Mouse (Mus musculus) adrenal gland, postnatal 14 days (tissue): ENCODE measurements around the gene Sept9. TPM values are rescaled to one million over a fixed set of nuclear protein-coding genes. Genes with fewer than 3 reads are reported as not detected.
"Not testable (repeated sequence)": the region's sequence is repeated elsewhere in the genome, so short reads cannot be mapped to it uniquely, and the experiment has no call there.

Experiments used
- DNase-seq: peaks from one replicate; pipeline ENCODE4 v3.0.0; 2021; ENCODE audit warnings: mixed read lengths
- total RNA-seq: library from RNA; stranded (reverse); gene quantifications from 2 replicates; pipeline ENCODE4 v1.2.3, GENCODE M21; 2021

Sept9 gene
- total RNA-seq, 1 experiment from 2014 or later, result 133 TPM

DNA sequence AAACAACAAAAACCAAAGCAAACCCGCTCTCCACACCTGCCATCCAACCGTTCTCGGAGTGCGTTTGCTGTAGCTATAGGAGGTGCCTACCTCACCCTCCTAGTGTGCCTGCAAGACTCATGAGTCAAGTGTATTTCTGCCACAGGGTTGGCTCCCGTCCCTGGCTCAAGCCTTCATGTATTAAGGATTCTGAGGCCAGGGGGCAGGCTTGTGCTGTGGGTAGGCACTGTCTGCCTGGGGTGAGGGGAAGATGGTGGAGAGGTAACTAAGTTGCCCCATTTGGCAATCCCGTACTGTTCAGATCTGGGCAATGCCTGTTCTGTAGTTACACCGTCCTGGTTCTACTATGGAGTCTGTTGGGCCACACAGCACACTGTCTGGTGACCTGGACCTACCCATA, 114.6 kb downstream of the Sept9 start:
- peak; percentile 88 for DNase-seq

GRCm38 (mm10) chr11:117314520-117314919, 115.1 kb downstream of the Sept9 start:
- peak; percentile 57 for DNase-seq

DNA sequence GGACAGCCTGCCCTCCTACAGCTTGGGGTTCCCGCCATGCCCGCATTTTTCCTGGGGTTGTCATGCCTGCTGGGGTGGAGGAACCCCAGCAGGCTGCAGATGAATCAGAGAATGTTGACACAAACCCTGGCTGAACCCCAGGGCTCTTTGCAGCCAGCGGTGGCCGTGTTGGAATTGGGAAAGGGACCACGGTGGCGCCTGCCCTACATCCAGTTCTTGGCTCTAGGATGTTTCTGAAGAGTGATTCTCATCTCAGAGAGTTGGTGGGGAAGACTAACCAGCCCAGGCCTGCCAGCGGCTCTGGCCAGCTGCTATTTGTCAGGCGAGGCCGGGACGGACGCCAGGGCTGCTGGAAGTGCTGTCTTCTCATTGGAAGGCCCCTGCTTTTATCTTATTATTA, 115.8 kb downstream of the Sept9 start:
- peak; percentile 91 for DNase-seq

DNA sequence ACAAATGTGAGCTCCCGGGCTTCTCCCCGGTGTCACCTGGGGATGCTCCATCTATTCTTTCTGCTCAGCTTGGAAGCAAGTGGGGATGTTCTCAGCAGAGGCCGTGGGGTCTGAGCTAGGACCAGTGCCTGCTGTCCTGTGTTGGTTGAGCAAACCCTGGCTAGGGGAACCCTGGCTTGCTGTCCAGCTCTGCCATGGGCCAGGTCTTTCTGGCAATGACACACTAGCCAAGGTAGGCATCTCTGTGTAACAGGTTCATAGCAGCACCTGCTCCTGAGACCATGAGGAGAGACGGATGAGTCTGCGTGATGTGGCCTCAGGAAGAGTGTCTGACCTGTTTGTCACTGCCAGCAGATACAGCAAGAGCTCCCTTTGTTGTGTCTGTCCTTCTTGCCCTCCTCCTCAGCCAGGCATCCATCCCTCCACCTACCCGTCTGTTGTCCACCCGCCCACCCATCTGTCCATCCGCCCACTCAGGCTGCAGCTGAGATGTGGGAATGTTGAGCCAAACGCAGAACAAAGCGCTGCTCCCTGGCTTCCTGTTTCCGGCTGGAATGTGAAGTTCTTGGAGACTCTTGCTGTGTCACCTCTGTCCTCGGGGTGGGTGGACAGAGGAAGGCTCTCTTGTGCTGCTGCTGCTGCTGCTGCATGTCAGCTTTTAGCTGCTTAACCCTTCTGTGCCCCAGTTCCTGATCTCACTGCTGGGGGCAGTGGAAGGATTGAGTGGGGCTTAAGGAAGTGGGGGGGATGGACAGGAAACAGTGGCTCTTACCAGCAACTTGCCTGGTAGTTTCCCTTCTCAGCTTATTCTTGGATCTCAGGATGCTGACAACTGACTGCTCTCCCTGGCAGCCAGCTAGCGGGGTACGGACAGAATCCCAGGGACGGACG, 117.2 kb downstream of the Sept9 start:
- peak; percentile 59 for DNase-seq

- peak; percentile 53 for DNase-seq
These were observed 118.1 kb downstream of the Sept9 start for GRCm38 (mm10) chr11:117317429-117318101.

DNA sequence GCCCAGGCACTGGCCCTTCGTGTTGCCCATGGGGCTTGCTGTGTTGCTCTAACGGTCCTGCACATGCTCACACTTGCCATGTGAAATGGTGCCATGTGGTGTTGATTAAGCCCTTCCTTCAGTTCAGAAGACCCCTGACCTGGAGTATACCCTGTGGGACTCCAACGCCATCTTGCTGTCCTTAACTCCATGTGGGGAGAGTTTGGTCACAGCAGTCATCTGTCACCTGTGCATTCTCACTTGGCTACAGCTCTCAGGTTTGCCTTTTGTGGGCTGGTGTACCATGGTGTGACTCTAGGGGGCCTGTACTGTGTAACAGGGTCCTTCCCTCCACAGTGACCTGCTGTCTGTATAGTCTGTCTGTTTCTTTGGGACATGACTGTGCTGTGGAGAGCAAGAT, 118.7 kb downstream of the Sept9 start:
- no peak for DNase-seq

DNA sequence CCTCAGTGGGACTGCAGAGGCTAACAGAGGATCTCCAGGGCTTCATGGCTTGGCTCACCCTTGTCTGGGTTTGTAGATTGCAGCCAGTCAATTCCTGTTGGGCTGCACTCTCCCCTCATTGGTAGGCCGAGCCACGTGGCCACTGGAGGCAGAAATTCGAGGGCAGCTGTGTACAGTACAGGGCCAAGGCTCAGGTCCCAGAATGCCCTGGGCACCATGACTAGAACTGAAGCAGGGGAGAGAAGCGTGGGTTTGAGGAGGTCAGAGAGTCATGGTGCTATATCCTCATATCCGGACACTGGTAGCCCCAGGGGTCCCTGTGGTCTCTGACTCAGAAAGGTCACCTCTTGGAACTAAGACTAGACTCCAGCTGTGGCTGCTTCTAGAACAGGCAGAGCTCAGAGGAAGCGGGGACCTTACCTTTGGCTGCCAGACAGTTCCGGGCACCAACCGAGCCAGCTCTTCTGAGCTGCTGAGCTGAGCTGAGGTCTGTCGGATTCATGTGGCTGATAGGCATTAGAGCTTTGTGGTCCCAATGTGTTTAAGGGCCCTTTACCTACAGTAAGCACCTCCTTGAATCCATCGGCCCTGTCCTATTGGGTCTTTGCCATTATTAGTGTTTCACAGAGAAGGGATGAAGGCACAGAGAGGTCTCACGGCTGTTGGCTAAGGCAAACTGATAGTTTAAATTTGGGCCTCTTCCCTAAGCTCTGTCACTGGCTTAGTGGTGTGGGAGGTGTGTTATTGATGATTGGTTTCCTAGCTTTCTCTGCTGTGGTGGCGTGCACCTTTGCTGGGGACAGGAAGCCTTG, 119.5 kb downstream of the Sept9 start:
- peak; percentile 54 for DNase-seq

- DNase-seq, result peak; percentile 52
These were observed 120.3 kb downstream of the Sept9 start for GRCm38 (mm10) chr11:117319543-117320335.

- DNase-seq, result no peak
These were observed 121.0 kb downstream of the Sept9 start for GRCm38 (mm10) chr11:117320482-117320881.

GRCm38 (mm10) chr11:117321311-117321971, 122.0 kb downstream of the Sept9 start:
- no peak for DNase-seq

GRCm38 (mm10) chr11:117322311-117322710, 122.8 kb downstream of the Sept9 start:
- no peak for DNase-seq

DNA sequence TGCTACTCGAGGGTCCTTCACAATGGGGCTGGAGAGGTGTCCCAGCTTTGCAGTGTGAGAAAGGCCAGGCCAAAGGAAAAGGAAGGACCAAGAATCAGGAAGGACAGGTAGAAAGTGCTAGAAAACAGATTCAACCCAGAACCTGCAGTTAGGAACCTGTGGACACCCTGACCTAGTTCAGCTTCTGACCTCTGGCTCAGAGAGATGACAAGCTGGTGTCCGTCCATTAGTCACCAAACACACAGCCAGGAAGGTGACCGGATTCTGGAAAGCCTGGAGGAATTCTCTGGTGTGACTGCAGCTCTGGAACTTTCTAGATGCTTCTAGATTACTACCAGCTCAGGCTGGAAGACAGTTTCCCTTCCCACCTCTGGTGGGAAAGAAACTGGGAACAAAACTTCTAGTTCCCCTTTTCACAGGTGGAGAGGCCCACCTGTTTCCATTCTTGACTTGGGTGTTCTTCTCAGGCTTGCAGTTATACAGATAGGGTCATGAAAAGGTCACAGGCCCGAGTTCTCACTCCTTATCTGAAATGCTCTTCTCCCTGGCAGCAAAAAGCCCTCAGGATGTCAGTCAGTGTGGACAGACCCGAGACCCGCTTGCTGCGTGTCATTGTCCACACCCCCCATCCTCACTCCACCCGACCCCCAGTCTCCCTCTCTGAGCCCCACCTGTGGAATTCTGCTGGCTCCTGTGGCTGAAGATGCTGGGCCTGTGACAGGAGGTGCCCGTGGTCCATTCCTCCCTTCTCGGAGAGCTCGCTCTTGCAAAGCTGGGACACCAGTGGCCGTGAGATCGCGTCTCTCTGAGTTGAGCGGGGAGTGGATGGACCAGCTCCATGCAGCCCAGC, 123.5 kb downstream of the Sept9 start:
- DNase-seq, result no peak

DNA sequence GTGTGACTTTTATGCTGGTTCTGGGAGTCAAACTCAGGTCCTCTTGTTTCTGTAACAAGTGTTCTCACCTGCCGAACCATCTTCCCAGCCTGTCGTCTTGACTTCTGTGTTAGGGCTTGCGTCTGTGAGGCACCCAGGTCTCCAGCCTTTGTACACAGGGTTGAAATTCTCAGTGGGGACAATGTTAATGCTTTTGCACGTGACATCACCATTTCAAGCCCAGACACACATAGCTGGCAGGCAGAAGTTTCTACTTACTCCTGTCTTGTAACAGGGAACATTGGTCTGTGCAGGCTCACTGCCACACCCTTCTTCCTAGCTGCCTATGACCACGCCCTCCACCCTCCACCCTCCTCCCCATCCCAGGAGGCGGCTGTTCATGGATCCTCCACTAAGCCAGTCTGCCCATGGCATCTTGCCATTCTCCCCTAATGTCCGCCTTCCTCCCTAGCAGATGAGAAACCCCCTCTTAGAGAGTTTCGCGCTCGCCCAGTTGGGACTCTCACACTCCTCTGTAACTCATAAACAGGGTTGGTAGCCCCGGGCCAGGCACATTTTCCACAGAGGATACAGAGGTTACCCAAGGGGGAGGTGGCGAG, 124.6 kb downstream of the Sept9 start:
- DNase-seq, result no peak

- not testable (repeated sequence) for DNase-seq
These were observed 125.3 kb downstream of the Sept9 start for GRCm38 (mm10) chr11:117324718-117325117.

DNA sequence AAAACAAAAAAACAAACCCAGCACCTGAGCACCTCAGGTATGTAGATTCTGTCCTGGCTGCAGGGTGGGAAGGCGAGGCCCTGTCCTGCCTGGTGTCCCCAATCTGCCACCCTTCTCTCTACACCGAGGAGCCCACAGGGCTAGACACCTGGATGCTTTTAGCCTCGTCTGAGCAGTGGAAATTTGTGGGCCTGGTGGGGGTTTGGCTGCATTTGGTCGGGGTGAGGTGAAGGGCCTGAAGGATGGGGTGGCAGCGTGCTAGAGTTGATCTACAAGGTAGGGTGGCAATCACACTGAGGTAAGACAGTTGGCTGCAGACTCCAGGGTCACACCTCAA, 125.6 kb downstream of the Sept9 start:
- no peak for DNase-seq

DNA sequence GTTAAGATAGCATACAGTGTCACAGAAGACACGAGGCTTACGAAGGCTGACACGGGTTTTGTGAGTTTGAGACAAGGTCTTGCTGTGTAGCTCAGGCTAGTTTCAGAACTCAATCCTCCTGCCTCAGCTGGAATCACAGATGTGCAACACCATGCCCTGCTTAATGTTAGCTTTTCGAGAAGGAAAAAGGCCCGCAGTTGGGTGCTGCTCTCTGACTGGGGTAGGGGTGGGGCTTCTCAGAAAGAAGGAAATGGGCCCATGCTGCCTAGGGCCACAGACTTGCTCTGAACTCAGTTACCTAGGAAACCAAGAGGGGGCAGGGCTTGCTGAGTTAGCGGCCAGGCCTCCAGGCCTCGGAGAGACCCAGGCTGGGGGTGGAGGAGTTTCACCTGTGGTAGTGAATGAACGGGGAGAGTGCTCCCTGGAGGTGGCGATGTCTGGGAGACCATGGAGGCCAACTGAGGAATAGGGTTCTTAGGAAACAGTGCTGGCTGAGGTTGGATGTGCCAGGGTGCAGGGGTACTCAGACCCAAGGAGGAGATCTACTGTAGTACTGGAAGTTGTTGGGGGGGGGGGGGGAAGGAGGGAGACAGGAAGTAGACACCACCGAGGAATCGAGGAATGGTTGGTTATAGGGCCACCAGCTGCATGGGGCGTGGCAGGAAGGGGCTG, 126.1 kb downstream of the Sept9 start:
- DNase-seq, result peak; percentile 52

- peak; percentile 16 for DNase-seq
These were observed 126.8 kb downstream of the Sept9 start for GRCm38 (mm10) chr11:117326140-117326725.

- peak; percentile 55 for DNase-seq
These were observed 127.6 kb downstream of the Sept9 start for GRCm38 (mm10) chr11:117326867-117327600.
